Mouse (Mus musculus) lung, embryonic 15.5 days (tissue): ENCODE measurements around the gene Ang4. TPM values are rescaled to one million over a fixed set of nuclear protein-coding genes. Genes with fewer than 3 reads are reported as not detected.

Experiments used
- ATAC-seq: fragments of 200-750 bp; cut with Nextera tagmentation; 2 replicates; pipeline ENCODE4 v1.8.0; 2017; ENCODE audit warnings: moderate number of reproducible peaks, borderline replicate concordance; ENCODE audit not compliant: low FRiP score, low TSS enrichment; ENCODE audit errors: extremely low read depth
- H3K27ac ChIP-seq: fragments of 300-500 bp; sonication (generic); 2 replicates; pipeline ENCODE4 v1.5.1; 2015; ENCODE audit warnings: moderate library complexity, mild to moderate bottlenecking, inconsistent platforms
- H3K27me3 ChIP-seq: fragments of 300-500 bp; sonication (generic); 2 replicates; pipeline ENCODE4 v1.6.1; 2015; ENCODE audit warnings: inconsistent platforms
- H3K36me3 ChIP-seq: fragments of 300-500 bp; sonication (generic); 2 replicates; pipeline ENCODE4 v1.6.1; 2015; ENCODE audit warnings: inconsistent platforms
- H3K4me1 ChIP-seq: fragments of 300-500 bp; sonication (generic); 2 replicates; pipeline ENCODE4 v1.6.1; 2015; ENCODE audit warnings: inconsistent platforms
- H3K4me2 ChIP-seq: fragments of 300-500 bp; sonication (generic); 2 replicates; pipeline ENCODE4 v1.6.1; 2015; ENCODE audit warnings: inconsistent platforms, mild to moderate bottlenecking, moderate library complexity
- H3K4me3 ChIP-seq: fragments of 300-500 bp; sonication (generic); 2 replicates; pipeline ENCODE4 v1.5.1; 2015; ENCODE audit warnings: mild to moderate bottlenecking, inconsistent platforms
- H3K9ac ChIP-seq: fragments of 300-500 bp; sonication (generic); 2 replicates; pipeline ENCODE4 v1.6.1; 2015; ENCODE audit warnings: inconsistent platforms
- H3K9me3 ChIP-seq: fragments of 300-500 bp; sonication (generic); 2 replicates; pipeline ENCODE4 v1.6.1; 2016; ENCODE audit warnings: inconsistent platforms
- WGBS: fragments of 180-500 bp; shearing (Covaris S2); methylation state at CpG from one replicate; pipeline ENCODE4 v1.1.7; 2015; 5-methylcytosine and 5-hydroxymethylcytosine counted together
- polyA plus RNA-seq: library from polyadenylated mRNA; unstranded; fragments of >200 nt; fragmentation: Nextera tagmentation; extraction: Ambion mirVana; gene quantifications from 2 replicates; pipeline ENCODE4 v1.2.1, GENCODE M21; 2015

Gene Ang4
- polyA plus RNA-seq, 1 experiment from 2014 or later: 0.22 TPM

DNA sequence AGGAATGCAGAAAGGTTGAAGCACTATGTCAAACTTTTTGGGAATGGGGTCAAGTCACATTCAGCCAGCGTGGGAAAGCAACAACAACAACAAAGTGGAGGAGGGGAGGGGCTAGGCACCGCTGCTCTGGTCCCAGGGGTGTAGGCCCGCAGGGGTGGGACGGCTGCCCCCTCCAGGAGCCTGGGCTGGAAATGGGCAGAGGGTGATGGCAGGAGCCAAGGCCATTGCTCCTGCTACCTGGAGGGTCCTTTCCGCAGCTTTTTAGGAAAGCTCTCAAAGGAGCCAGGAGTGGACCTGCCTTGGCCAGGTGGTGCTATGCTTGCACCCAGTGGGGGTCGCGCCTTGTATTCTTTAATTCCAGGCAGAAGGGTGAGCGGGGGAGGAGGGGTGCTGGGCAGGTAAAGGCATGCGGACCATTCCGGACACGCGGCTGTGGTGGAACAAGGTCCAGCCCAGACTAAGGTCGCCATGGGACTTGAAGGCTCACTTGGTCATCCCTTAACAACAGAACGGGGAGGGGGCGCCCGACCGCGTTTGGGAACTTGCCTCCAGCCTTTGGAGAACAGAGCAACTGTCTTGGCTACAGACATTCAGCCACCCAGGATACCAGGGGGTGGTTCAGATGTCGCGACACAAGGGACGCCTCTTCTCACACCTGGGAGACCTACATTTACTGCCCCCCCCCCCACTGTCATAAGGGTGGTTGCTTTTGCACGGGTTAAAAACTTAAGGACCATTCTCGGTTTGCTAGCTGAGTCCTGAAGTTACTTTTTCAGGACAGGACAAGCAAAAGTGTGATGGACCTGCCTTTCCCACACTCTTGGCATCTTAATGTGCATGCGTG is 34.0 kb downstream of the Ang4 start:
- Histone ChIP-seq H3K36me3 (no peaks in the 10 kb centered on the region), H3K27ac (no peak overlapping the region), H3K4me2 (peak overlapping the region; percentile 82), H3K27me3 (peaks cover 45% of the 10 kb centered on the region), H3K4me1 (0 out of 2 replicates have a peak, but pooled peaks cover 12% of the 10 kb centered on the region), H3K9ac (no peak overlapping the region), H3K9me3 (no peaks in the 10 kb centered on the region), H3K4me3 (peak overlapping the region; percentile 7; the same call in 1 of the 2 replicates)
- 1% methylated on average over 23 of the region's 24 CpGs for WGBS
- ATAC-seq: peak; percentile 46

DNA sequence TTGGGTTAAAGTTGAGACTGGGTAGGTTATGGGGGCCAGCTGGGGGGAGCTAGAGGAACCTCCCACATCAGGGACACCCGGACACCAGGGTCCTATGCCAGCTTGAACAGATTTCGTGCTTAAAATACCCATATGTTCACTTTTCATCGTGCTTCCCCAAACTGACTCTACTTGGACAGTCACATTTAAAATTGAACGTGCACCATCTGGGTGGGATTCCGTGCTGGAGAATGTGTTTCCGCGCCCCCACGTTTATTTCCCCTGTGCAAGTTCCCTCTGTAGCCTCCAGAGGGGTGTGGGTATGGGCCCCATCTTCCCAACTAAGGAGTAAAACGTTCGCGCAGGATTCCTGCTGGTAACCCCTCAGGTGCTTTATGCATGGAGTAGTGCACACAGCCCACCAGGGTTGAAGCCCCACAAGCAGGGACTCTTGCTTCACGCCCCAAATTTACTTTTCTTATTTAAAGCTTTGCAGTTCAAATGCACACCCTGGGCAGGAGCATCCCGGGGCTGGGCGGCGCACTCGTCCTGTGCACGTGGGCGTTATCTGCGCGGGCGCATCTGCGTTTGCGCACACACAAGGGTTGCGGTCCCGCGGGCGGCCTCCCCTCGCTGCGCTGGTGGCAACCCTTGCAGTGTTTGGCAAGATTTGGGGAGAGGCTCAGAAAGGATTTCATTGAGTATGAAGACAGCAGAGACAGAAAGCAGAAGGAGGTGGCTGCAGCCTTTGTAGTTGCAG is 34.8 kb downstream of the Ang4 start:
- H3K9me3 ChIP-seq: no peaks in the 10 kb centered on the region
- no peak for ATAC-seq
- no peaks in the 10 kb centered on the region for H3K36me3 ChIP-seq
- 2% methylated on average over 29 of the region's 29 CpGs for WGBS
- no peak overlapping the region for H3K27ac ChIP-seq
- peaks cover 45% of the 10 kb centered on the region for H3K27me3 ChIP-seq
- H3K4me3 ChIP-seq: no peak overlapping the region; the same call in 1 of the 2 replicates
- H3K4me2 ChIP-seq: peak overlapping the region; percentile 82
- H3K4me1 ChIP-seq: 0 out of 2 replicates have a peak, but pooled peaks cover 12% of the 10 kb centered on the region
- no peak overlapping the region for H3K9ac ChIP-seq

DNA sequence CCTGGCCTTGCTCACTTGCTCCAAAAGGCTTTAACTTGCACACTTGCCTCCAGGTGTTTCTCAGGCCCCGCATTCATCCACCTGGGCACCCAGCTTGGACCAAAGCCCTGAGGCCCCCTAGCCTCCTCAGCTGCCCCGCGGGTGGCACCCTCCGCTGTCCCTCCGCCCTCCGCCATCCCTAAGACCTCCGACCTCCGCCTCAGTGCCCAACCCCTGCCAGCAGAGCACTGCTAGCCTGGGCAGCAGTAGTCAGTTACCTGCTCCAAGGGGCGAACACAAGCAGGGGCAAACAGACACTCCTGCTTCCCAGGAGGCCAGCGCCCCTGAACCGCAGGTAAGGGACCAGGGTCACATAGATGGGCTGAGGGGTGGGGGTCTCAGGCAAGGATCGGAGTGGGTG is 35.4 kb downstream of the Ang4 start:
- H3K4me3 ChIP-seq: no peak overlapping the region
- H3K4me2 ChIP-seq: no peak overlapping the region
- H3K27ac ChIP-seq: no peak overlapping the region
- 21% methylated on average over 12 of the region's 12 CpGs for WGBS
- H3K9me3 ChIP-seq: no peaks in the 10 kb centered on the region
- H3K9ac ChIP-seq: no peak overlapping the region
- no peaks in the 10 kb centered on the region for H3K36me3 ChIP-seq
- H3K27me3 ChIP-seq: peaks cover 45% of the 10 kb centered on the region
- ATAC-seq: no peak; the same call in 1 of the 2 replicates
- H3K4me1 ChIP-seq: 0 out of 2 replicates have a peak, but pooled peaks cover 12% of the 10 kb centered on the region

DNA sequence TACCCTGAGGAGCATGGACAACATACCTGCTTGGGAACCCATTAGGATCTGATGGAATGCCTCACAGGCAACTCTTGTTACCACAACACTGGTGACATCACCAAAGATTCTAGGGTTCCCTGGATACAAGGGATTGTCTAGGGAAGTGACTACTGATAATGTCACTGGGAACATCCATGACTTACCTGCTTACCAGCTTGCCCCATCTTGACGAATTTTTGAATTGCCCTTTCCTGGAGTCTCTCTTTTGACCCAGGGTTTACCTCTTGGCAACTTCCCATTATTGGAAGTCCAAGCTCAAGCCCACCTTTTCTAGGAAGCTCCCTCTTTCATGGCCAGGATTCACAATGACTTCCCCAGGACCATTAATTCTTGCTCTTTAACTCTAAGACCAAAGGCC is 56.3 kb downstream of the Ang4 start, which contains the start of gene Gm5800:
Gene Gm5800 (minus strand): TSS at position 101 of the 400 bp plus-strand sequence.
- 29% methylated on average over 1 of the region's 1 CpGs for WGBS
- ATAC-seq: no peak
- Histone ChIP-seq H3K4me3 (no peak within 1 kb of the TSS), H3K4me1 (no peaks in the 10 kb centered on the region), H3K9ac (no peak within 1 kb of the TSS), H3K27ac (no peak within 1 kb of the TSS), H3K4me2 (no peak within 1 kb of the TSS), H3K9me3 (no peaks in the 10 kb centered on the region), H3K27me3 (no peaks in the 10 kb centered on the region), H3K36me3 (no peaks in the 10 kb centered on the region)

Other genes starting within 250 kb of the Ang4 start
- not detected in 2 replicates for gene Gm5622, start 220.8 kb downstream of the Ang4 start, polyA plus RNA-seq
- gene Gm17175, start 199.5 kb downstream of the Ang4 start, polyA plus RNA-seq: not detected in 2 replicates
- gene Gm17174, start 181.5 kb downstream of the Ang4 start, polyA plus RNA-seq: not detected in 2 replicates
- gene Gm17078, start 162.3 kb downstream of the Ang4 start, polyA plus RNA-seq: not detected in 2 replicates
- gene Gm4181, start 137.9 kb downstream of the Ang4 start, polyA plus RNA-seq: not detected in 2 replicates
- gene Gm17079, start 78.1 kb downstream of the Ang4 start, polyA plus RNA-seq: not detected in 2 replicates
- gene Gm5800, start 56.4 kb downstream of the Ang4 start, polyA plus RNA-seq: not detected in 2 replicates
- gene AY358078, start 26.5 kb upstream of the Ang4 start, polyA plus RNA-seq: not detected in 2 replicates
- gene Ear6, start 80.1 kb upstream of the Ang4 start, polyA plus RNA-seq: not detected in 2 replicates
- 40.0 and 40.1 TPM in 2 replicates for gene Mettl17, start 111.3 kb upstream of the Ang4 start, polyA plus RNA-seq
- gene Slc39a2, start 119.3 kb upstream of the Ang4 start, polyA plus RNA-seq: 0.34 and 0.38 TPM in 2 replicates
- 60.6 and 63.7 TPM in 2 replicates for gene Ndrg2, start 140.6 kb upstream of the Ang4 start, polyA plus RNA-seq
- not detected in 2 replicates for gene Tppp2, start 144.8 kb upstream of the Ang4 start, polyA plus RNA-seq
- gene Rnase13, start 149.2 kb upstream of the Ang4 start, polyA plus RNA-seq: not detected in 2 replicates
- 105 TPM in 2 replicates for gene Arhgef40, start 211.1 kb upstream of the Ang4 start, polyA plus RNA-seq
- gene Tmem253, start 242.1 kb upstream of the Ang4 start, polyA plus RNA-seq: 0.26 and 0.57 TPM in 2 replicates
- gene Zfp219, start 247.1 kb upstream of the Ang4 start, polyA plus RNA-seq: 25.7 and 26.3 TPM in 2 replicates